Mouse (Mus musculus) central nervous system, embryonic 14 days (tissue): ENCODE measurements around the gene Prpmp5. TPM values are rescaled to one million over a fixed set of nuclear protein-coding genes. Genes with fewer than 3 reads are reported as not detected.

Experiments
- polyA plus RNA-seq: library from polyadenylated mRNA; depleted of rRNA; stranded (reverse); fragments of >200 nt; gene quantifications from 2 replicates; pipeline ENCODE4 v1.2.3, GENCODE M21; 2012; rRNA removed

Prpmp5 gene
- polyA plus RNA-seq = not detected in 2 replicates

GRCm38 (mm10) chr6:132314657-132315056 lies at the start of gene Prpmp5:
Gene Prpmp5, minus strand, starts transcription at chr6:132314757.

GRCm38 (mm10) chr6:132364034-132364433 lies 49.5 kb upstream of the Prpmp5 start, which contains the start of gene Gm8882:
Gene Gm8882, minus strand, starts transcription at chr6:132364134.

Other genes with a start within 250 kb of the Prpmp5 start
- gene Prb1, start 104.2 kb downstream of the Prpmp5 start, polyA plus RNA-seq = not detected in 2 replicates
- gene Gm8882, start 49.4 kb upstream of the Prpmp5 start, polyA plus RNA-seq = not detected in 2 replicates